Mouse (Mus musculus): Measurements from ENCODE around the gene Gm20422. TPM values are rescaled to one million over a fixed set of nuclear protein-coding genes. Genes with fewer than 3 reads are reported as not detected.

Gene Gm20422
- polyA plus RNA-seq, 1 experiment from 2014 or later = not detected

Other genes with a start within 250 kb of the Gm20422 start
- gene Zfp868, start 149.3 kb downstream of the Gm20422 start, polyA plus RNA-seq (2015; fragmentation: Nextera tagmentation; extraction: Ambion mirVana) = 27.6 and 30.4 TPM in 2 replicates
- gene Zfp964, start 120.4 kb downstream of the Gm20422 start, polyA plus RNA-seq (2015; fragmentation: Nextera tagmentation; extraction: Ambion mirVana) = 2.6 and 3.8 TPM in 2 replicates
- gene Zfp869, start 64.2 kb downstream of the Gm20422 start, polyA plus RNA-seq (2015; fragmentation: Nextera tagmentation; extraction: Ambion mirVana) = 31.0 and 32.6 TPM in 2 replicates
- 6.9 and 8.9 TPM in 2 replicates for gene Zfp963, start 24.9 kb downstream of the Gm20422 start, polyA plus RNA-seq (2015; fragmentation: Nextera tagmentation; extraction: Ambion mirVana)
- 46.5 and 48.1 TPM in 2 replicates for gene Atp13a1, start 16.3 kb upstream of the Gm20422 start, polyA plus RNA-seq (2015; fragmentation: Nextera tagmentation; extraction: Ambion mirVana)
- 39.4 and 41.6 TPM in 2 replicates for gene Zfp866, start 16.3 kb upstream of the Gm20422 start, polyA plus RNA-seq (2015; fragmentation: Nextera tagmentation; extraction: Ambion mirVana)
- 10.3 and 11.0 TPM in 2 replicates for gene Gmip, start 33.8 kb upstream of the Gm20422 start, polyA plus RNA-seq (2015; fragmentation: Nextera tagmentation; extraction: Ambion mirVana)
- gene Lpar2, start 47.5 kb upstream of the Gm20422 start, polyA plus RNA-seq (2015; fragmentation: Nextera tagmentation; extraction: Ambion mirVana) = 0.55 and 0.58 TPM in 2 replicates
- 8.7 and 9.7 TPM in 2 replicates for gene Pbx4, start 57.6 kb upstream of the Gm20422 start, polyA plus RNA-seq (2015; fragmentation: Nextera tagmentation; extraction: Ambion mirVana)
- 0.96 and 1.1 TPM in 2 replicates for gene Cilp2, start 112.8 kb upstream of the Gm20422 start, polyA plus RNA-seq (2015; fragmentation: Nextera tagmentation; extraction: Ambion mirVana)
- 4.5 and 4.7 TPM in 2 replicates for gene Tssk6, start 127.3 kb upstream of the Gm20422 start, polyA plus RNA-seq (2015; fragmentation: Nextera tagmentation; extraction: Ambion mirVana)
- 178 and 184 TPM in 2 replicates for gene Ndufa13, start 127.7 kb upstream of the Gm20422 start, polyA plus RNA-seq (2015; fragmentation: Nextera tagmentation; extraction: Ambion mirVana)
- gene Yjefn3, start 127.8 kb upstream of the Gm20422 start, polyA plus RNA-seq (2015; fragmentation: Nextera tagmentation; extraction: Ambion mirVana) = 3.6 TPM in 2 replicates
- 35.5 and 35.6 TPM in 2 replicates for gene Gatad2a, start 221.5 kb upstream of the Gm20422 start, polyA plus RNA-seq (2015; fragmentation: Nextera tagmentation; extraction: Ambion mirVana)

Data from embryonic facial prominence, embryonic 13.5 days (tissue).